Mouse (Mus musculus): ENCODE data around the gene Zfp81. TPM values are rescaled to one million over a fixed set of nuclear protein-coding genes. Genes with fewer than 3 reads are reported as not detected.
A peak's percentile ranks its signal among the peaks of the same experiment; 100 is the strongest.
"Not testable (repeated sequence)": the region's sequence is repeated elsewhere in the genome, so short reads cannot be mapped to it uniquely, and the experiment has no call there.

Zfp81 gene
- 7.6 and 8.5 TPM in 2 replicates for polyA plus RNA-seq (2015; fragmentation: Nextera tagmentation; extraction: Ambion mirVana)

GRCm38 (mm10) chr17:33358411-33359384 lies at the start of gene Zfp81:
Zfp81 (minus strand) TSS chr17:33358878.
- no peaks in the 10 kb centered on the region for H3K4me1 ChIP-seq
- ATAC-seq (ENCODE audit: insufficient read depth, low FRiP score, low read depth): peak; percentile 100
- no peaks in the 10 kb centered on the region for H3K27me3 ChIP-seq (replicated peaks)
- peak within 1 kb of the TSS; percentile 78 for H3K4me3 ChIP-seq (replicated peaks)
- peak within 1 kb of the TSS; percentile 57 for H3K9ac ChIP-seq
- WGBS: 4% methylated on average over 47 of the region's 47 CpGs
- H3K36me3 ChIP-seq: no peaks in the 10 kb centered on the region
- H3K9me3 ChIP-seq: no peaks in the 10 kb centered on the region
- peak within 1 kb of the TSS; percentile 78 for H3K4me2 ChIP-seq
- peak within 1 kb of the TSS; percentile 84 for H3K27ac ChIP-seq

GRCm38 (mm10) chr17:33394182-33395034 lies 35.7 kb upstream of the Zfp81 start, which contains the start of gene Zfp101:
Zfp101 (minus strand) TSS chr17:33394641.
- peak within 1 kb of the TSS; percentile 80 for H3K9ac ChIP-seq
- ATAC-seq (ENCODE audit: insufficient read depth, low FRiP score, low read depth): peak; percentile 98
- 0 out of 2 replicates have a peak, but pooled peaks cover 2% of the 10 kb centered on the region for H3K4me1 ChIP-seq
- H3K4me3 ChIP-seq (replicated peaks): peak within 1 kb of the TSS; percentile 91
- H3K36me3 ChIP-seq: no peaks in the 10 kb centered on the region
- H3K27me3 ChIP-seq (replicated peaks): no peaks in the 10 kb centered on the region
- peak within 1 kb of the TSS; percentile 74 for H3K27ac ChIP-seq
- under 1% methylated on average over 44 of the region's 44 CpGs for WGBS
- peak within 1 kb of the TSS; percentile 57 for H3K4me2 ChIP-seq
- no peaks in the 10 kb centered on the region for H3K9me3 ChIP-seq

GRCm38 (mm10) chr17:33392271-33392670 lies 33.6 kb upstream of the Zfp81 start:
- no peak overlapping the region for H3K9ac ChIP-seq
- H3K27ac ChIP-seq: no peak overlapping the region
- no peaks in the 10 kb centered on the region for H3K36me3 ChIP-seq
- no peak overlapping the region for H3K4me3 ChIP-seq (replicated peaks)
- no peaks in the 10 kb centered on the region for H3K27me3 ChIP-seq (replicated peaks)
- 0 out of 2 replicates have a peak, but pooled peaks cover 2% of the 10 kb centered on the region for H3K4me1 ChIP-seq
- H3K9me3 ChIP-seq: no peaks in the 10 kb centered on the region
- ATAC-seq (ENCODE audit: insufficient read depth, low FRiP score, low read depth): no peak
- H3K4me2 ChIP-seq: no peak overlapping the region
- WGBS: 90% methylated on average over 5 of the region's 5 CpGs

GRCm38 (mm10) chr17:33385705-33386104 lies 27.0 kb upstream of the Zfp81 start:
- no peak overlapping the region for H3K9ac ChIP-seq
- H3K36me3 ChIP-seq: peaks cover 29% of the 10 kb centered on the region
- no peak overlapping the region for H3K27ac ChIP-seq
- no peak overlapping the region for H3K4me3 ChIP-seq (replicated peaks)
- H3K9me3 ChIP-seq: no peaks in the 10 kb centered on the region
- no peaks in the 10 kb centered on the region for H3K4me1 ChIP-seq
- ATAC-seq (ENCODE audit: insufficient read depth, low FRiP score, low read depth): no peak
- no peak overlapping the region for H3K4me2 ChIP-seq
- H3K27me3 ChIP-seq (replicated peaks): no peaks in the 10 kb centered on the region

GRCm38 (mm10) chr17:33372795-33373194 lies 14.1 kb upstream of the Zfp81 start:
- WGBS: 83% methylated on average over 3 of the region's 3 CpGs
- Histone ChIP-seq H3K4me2 (no peak overlapping the region), H3K9me3 (no peaks in the 10 kb centered on the region), H3K36me3 (no peaks in the 10 kb centered on the region), H3K4me3 (replicated peaks) (no peak overlapping the region), H3K27ac (no peak overlapping the region), H3K27me3 (replicated peaks) (no peaks in the 10 kb centered on the region), H3K9ac (no peak overlapping the region), H3K4me1 (no peaks in the 10 kb centered on the region)
- no peak for ATAC-seq (ENCODE audit: insufficient read depth, low FRiP score, low read depth)

GRCm38 (mm10) chr17:33352981-33353380 lies 5.7 kb downstream of the Zfp81 start:
- H3K4me2 ChIP-seq: no peak overlapping the region
- H3K4me1 ChIP-seq: no peaks in the 10 kb centered on the region
- H3K27ac ChIP-seq: no peak overlapping the region
- H3K9ac ChIP-seq: no peak overlapping the region
- H3K4me3 ChIP-seq (replicated peaks): no peak overlapping the region
- H3K36me3 ChIP-seq: no peaks in the 10 kb centered on the region
- H3K9me3 ChIP-seq: peaks cover 7% of the 10 kb centered on the region; the same call in 1 of the 2 replicates
- H3K27me3 ChIP-seq (replicated peaks): no peaks in the 10 kb centered on the region
- ATAC-seq (ENCODE audit: insufficient read depth, low FRiP score, low read depth): no peak
- WGBS: 94% methylated on average over 1 of the region's 1 CpGs

GRCm38 (mm10) chr17:33289876-33290149 lies 68.9 kb downstream of the Zfp81 start:
- WGBS: no CpG with 5 or more reads among the region's 9 CpGs
- not testable (repeated sequence) for H3K4me2 ChIP-seq; H3K9ac ChIP-seq; H3K4me1 ChIP-seq; H3K27ac ChIP-seq; H3K4me3 ChIP-seq (replicated peaks); H3K36me3 ChIP-seq; H3K27me3 ChIP-seq (replicated peaks); H3K9me3 ChIP-seq
- peak; percentile 44; the same call in 1 of the 2 replicates for ATAC-seq (ENCODE audit: insufficient read depth, low FRiP score, low read depth)

GRCm38 (mm10) chr17:33289039-33289875 lies 69.4 kb downstream of the Zfp81 start, which contains the start of gene Zfp955b:
Zfp955b (plus strand) TSS chr17:33289544.
- H3K4me2 ChIP-seq, H3K9ac ChIP-seq: not testable (repeated sequence)
- no CpG with 5 or more reads among the region's 25 CpGs for WGBS

More at GRCm38 (mm10) chr17:33289039-33289875, 69.4 kb downstream of the Zfp81 start, which contains the start of gene Zfp955b:
- peak; percentile 96 for ATAC-seq (ENCODE audit: insufficient read depth, low FRiP score, low read depth)
- H3K9me3 ChIP-seq; H3K27ac ChIP-seq; H3K36me3 ChIP-seq; H3K27me3 ChIP-seq (replicated peaks); H3K4me3 ChIP-seq (replicated peaks); H3K4me1 ChIP-seq: not testable (repeated sequence)

Other genes starting within 250 kb of the Zfp81 start
- 0.04 TPM in 1 of 2 replicates, not detected in the other for gene Morc2b, start 219.2 kb downstream of the Zfp81 start, polyA plus RNA-seq (2015; fragmentation: Nextera tagmentation; extraction: Ambion mirVana)
- not detected in 2 replicates for gene Olfr55, start 190.4 kb downstream of the Zfp81 start, polyA plus RNA-seq (2015; fragmentation: Nextera tagmentation; extraction: Ambion mirVana)
- not detected in 2 replicates for gene Olfr239, start 167.6 kb downstream of the Zfp81 start, polyA plus RNA-seq (2015; fragmentation: Nextera tagmentation; extraction: Ambion mirVana)
- gene Olfr1564, start 137.2 kb downstream of the Zfp81 start, polyA plus RNA-seq (2015; fragmentation: Nextera tagmentation; extraction: Ambion mirVana): not detected in 2 replicates
- gene Zfp955a, start 103.7 kb downstream of the Zfp81 start, polyA plus RNA-seq (2015; fragmentation: Nextera tagmentation; extraction: Ambion mirVana): 13.8 and 15.0 TPM in 2 replicates
- gene Olfr63, start 94.2 kb downstream of the Zfp81 start, polyA plus RNA-seq (2015; fragmentation: Nextera tagmentation; extraction: Ambion mirVana): 0.03 TPM in 2 replicates
- gene Zfp955b, start 69.3 kb downstream of the Zfp81 start, polyA plus RNA-seq (2015; fragmentation: Nextera tagmentation; extraction: Ambion mirVana): 10.9 and 11.5 TPM in 2 replicates
- gene Zfp101, start 35.8 kb upstream of the Zfp81 start, polyA plus RNA-seq (2015; fragmentation: Nextera tagmentation; extraction: Ambion mirVana): 12.6 and 17.6 TPM in 2 replicates
- gene Actl9, start 74.0 kb upstream of the Zfp81 start, polyA plus RNA-seq (2015; fragmentation: Nextera tagmentation; extraction: Ambion mirVana): not detected in 2 replicates
- 50.8 and 55.6 TPM in 2 replicates for gene Adamts10, start 165.3 kb upstream of the Zfp81 start, polyA plus RNA-seq (2015; fragmentation: Nextera tagmentation; extraction: Ambion mirVana)
- gene Myo1f, start 196.8 kb upstream of the Zfp81 start, polyA plus RNA-seq (2015; fragmentation: Nextera tagmentation; extraction: Ambion mirVana): 6.4 and 6.6 TPM in 2 replicates

Data from stomach, embryonic 15.5 days (tissue).